Mouse (Mus musculus) forelimb bud, embryonic 11.5 days (tissue): ENCODE measurements around the gene Cfap54.

Experiments
- DNase-seq: peaks from one replicate; pipeline ENCODE4 v3.0.0-alpha.2; 2012; ENCODE audit warnings: low read depth, low spot score

Gene Cfap54

DNA sequence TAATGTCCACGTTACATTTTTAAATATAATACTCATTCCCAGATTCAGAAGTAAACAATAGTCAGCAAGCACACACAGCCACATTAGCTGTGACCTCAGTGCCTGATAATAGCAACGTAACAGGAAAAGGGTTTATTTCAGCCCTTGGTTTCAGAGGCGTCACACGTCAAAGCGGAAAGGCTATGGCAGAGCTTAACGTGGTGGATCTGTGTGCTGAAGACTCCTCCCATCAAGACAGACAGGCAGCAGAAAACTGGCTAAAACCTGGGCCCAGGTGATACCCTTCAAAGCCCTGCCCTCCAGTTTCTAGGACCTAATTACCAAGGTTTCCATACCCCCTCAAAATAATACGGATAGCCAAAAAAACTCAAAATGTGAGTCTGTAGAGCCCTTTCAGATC is 16.0 kb upstream of the Cfap54 start:
- DNase-seq = no peak

DNA sequence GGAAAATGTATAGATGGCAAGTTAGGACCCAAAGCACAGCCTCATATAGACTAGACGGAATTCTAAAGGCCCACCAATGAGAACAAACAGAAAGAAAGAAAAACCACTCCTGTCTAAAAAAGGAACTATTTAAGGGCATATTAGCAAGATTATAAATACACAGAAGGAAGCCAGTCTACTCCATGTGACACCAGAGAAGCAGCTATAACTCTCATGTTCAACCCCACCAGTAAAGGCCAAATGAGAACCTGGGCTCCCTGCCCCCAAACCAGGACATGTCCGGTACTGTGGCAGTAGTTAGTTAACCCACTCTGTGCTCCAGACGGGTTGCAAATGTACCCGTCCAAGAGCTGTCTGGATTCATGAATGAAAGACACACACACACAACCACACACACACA is 14.4 kb upstream of the Cfap54 start:
- no peak for DNase-seq

DNA sequence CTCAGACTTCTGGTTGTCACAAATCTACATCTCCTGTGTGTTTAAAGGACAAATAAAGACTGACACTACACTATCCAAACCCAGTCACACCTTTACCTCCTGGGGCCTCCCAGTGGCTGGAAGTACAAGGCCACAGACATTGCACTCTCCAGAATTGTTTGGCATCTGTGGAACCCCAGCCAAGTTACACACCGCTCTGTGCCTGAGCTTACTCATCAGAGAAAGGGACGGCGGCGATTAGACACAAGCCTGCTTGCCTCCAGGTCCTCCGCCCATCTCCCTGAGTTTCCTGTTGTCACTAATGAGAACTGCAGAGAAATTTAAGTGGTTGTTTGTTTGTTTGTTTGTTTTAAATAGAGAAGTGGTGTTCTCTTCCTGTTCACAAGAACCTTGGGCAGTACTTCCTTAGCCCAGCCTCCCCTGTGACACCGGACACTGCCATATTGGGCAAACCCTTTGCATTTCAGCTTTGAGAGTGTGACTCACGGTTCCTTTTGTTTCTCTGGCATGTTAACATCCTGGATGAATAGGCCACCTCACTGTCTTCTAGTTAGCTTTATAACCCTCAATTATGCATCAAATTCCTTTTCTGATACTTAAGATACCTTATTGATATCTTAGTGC is 13.7 kb upstream of the Cfap54 start:
- DNase-seq = no peak

DNA sequence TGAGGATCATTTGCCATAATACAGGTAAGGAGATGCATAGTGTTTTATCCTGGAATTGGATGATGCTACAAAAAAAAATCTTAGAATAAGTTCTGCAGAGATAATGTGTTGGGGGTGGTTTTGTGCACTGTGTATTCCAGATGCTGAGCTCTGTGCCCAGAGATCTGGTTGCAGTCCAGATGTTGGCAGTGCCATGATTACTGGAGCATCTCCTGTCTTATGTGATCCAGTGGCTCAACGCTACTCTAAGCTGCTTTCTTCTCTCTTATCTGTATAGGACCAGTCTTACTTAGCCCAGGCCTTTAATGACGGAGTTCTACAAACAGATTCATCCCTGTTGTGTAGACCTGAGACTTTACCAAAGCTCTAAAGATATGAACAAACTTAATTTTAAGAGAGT is 10.5 kb upstream of the Cfap54 start:
- no peak for DNase-seq

DNA sequence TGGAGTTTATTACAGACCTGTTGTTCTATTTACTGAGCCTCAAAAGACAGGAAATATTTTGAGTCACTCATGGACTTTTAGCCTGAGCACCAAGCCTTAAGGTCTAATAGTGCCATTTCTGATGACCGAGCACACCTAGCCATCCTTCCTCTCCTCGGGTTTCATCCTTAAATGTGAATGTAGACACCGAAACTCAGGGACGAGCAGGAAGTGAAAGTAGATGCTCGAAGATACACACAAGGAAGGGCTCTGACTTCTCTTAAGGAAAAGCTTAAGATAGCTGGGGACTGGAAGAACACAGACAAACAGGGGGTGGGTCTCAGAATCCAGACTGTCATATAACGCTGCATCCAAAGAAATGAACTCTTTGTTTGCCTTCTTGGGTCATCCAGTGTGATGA is 8.8 kb upstream of the Cfap54 start:
- DNase-seq = no peak

DNA sequence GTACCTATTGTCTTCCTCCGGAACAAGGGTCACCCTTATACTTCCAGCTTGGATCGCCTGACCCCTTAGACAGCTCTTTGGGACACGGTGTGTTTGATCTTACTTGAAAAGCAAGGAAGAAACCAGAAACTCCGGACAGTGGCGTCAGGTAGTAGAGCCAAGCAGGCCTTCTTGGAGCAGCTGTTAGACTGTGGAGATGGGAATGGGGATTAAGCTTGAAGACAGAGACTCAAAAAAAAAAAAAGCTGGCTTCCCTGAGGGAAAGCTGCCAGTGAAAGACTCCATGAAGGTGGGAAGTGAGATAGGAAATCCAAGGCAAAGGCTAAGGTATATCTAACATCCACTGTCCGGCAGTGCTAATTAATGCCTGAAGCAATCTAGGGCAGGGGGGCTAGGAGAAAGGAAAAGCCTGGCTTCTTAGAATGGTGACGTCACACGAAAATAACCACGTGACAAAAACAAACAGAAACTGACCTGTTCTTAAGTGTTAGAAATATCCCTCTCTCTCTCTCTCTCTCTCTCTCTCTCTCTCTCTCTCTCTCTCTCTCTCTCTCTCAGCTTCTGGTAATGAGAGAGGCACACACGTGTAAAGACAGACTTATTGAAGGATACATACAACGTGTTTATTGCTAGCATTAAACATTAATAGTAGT is 7.1 kb upstream of the Cfap54 start:
- no peak for DNase-seq

DNA sequence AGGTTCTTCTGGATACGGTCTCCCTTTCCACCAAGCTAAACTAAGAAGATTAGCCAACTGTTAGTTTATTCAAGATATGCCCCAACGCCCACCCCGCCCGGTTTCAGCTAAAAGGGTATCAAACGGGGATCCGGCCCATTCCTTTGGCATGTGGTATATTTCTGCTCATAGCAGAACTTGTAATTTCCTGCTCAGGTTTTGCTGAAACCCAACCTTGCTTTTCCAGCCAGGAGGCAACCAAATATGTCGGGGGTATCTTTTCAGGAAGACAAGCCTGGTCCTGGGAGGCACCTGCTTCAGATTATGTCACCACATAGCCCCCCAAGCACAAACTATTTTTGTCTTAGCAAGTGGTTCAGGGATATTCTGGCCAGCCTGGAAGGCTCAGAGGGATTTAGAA is 6.1 kb upstream of the Cfap54 start:
- no peak for DNase-seq

DNA sequence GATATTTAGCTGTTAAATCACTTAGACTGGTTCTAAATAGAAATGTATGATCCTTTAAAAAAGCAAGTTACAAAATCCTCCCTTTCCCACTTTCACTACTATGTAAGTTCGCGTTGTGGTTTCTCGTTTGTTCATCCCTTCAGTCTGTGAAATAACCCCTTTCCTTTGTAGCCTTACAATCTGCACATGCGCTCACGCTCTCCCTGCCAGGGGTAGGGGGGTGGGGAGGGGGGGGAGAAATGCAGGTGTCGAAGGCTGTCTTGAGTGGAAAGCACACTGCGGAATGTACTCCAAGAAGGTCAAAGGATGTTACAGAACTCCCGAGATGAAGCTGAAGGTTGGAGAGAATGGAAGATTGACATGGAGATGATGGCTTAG is 2.5 kb upstream of the Cfap54 start:
- no peak for DNase-seq

DNA sequence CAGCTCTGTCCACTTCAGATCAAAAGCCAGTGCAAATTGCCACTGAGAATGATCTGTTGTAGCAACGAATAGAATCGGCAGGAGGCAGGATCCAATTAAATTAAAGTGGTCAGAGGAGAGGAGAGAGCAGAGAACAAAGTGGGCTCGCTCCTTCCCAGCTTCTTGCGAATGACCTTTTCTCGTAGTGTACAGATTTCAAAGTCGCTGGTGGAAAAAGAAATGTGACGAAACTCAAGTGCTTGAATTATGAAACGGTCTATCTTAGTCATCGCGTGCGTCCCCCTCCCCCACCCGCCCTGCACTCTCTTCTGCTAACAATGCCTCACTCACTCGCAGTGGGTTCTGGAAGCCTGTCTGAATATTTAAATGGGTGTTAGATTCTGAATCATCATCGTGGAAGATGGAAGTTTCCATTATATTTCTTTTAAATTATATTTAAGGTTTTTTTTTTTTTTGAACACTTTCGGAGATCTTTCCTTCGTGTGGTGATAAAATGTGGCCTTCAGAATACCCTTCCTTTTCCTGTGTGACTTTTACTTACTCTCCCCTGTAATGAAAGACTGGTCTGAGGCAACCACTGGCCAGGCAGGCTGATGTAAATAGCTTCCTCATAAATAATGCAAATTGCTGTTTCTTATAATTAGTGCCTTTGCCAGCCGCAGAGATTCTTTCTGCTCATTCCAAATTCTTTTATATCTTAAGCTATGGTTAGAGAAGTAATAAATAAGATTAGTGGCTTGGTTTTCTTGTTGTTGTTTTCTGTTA is 2.0 kb upstream of the Cfap54 start:
- no peak for DNase-seq

DNA sequence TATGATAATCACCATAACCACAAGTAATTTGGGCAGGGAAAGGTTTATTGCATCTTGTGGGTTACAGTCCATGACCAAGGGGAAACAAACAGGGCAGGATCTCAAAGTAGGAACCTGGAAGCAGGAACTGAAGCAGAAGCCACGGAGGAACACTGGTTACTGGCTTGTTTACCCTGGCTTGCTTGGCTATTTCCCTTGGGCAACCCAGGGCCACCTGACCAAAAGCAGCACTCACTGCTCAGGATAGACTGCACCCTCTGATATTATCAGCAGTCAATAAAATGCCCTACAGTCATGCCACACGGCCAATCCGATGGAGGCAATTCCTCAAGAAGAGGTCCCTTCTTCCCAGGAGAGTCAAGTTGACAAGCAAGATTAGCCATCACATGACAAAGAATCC is 1.9 kb downstream of the Cfap54 start:
- no peak for DNase-seq

DNA sequence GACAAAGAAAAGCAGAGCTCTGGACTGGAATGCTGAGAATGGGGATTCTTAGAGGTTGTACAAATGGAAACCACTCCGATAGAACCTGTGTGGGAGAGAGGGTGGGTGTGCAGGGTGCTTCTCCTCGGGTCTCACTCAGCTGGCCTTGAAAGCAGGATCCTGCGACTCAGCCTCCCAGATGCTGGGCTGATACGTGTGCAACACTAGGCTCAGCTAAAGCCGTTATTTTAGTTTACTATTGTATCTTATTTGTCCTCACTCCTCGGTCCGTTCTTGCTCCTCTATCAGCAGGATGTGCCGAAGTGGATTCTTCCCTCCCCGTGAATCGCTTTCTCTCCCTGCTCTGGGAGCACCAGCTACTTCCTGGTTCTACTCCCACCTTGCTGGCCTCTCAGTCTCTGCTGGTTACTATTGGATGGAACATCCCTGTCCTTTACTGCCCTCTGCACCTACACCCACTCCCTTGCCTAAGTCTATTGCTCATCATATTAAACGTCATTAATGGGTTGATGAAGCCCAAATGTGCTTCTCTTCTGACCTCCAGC is 3.4 kb downstream of the Cfap54 start:
- no peak for DNase-seq

DNA sequence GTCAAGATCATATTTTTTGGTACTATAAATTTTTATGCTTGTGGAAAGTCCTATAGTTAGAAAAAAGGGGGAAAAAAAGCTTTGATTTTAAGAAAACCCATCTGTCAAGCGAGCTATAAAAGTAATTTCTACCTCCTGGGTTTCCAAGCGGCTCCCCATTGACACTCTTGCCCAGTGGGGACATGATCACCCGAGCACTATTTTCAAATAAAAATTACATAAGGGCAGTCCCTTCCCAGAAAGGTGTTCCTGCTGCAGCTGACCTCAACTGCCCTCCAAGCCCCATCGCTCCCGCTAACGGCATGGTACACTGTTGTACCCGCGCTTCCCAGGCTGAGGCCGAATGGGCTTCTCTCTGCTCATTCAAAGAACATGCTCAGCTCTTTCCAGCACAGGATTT is 5.0 kb downstream of the Cfap54 start:
- no peak for DNase-seq

DNA sequence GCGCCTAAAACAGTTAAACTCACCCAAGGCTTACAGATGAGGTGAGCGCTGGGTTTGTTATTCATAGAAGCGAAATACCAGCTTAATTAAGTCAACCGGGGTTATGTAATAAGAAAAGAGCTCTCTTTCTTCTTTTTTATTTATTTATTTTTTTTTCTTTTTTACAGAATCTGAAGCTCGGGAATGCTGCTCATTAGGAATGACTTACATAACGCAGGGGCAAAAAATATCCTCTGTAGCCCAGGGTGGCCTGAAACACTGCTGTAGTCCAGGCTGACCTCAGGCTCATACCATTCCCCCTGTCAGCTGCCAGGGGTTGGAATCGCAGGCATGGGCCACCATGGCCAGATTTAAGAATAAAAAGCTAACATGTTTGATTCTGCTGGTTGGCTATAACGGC is 5.6 kb downstream of the Cfap54 start:
- no peak for DNase-seq

DNA sequence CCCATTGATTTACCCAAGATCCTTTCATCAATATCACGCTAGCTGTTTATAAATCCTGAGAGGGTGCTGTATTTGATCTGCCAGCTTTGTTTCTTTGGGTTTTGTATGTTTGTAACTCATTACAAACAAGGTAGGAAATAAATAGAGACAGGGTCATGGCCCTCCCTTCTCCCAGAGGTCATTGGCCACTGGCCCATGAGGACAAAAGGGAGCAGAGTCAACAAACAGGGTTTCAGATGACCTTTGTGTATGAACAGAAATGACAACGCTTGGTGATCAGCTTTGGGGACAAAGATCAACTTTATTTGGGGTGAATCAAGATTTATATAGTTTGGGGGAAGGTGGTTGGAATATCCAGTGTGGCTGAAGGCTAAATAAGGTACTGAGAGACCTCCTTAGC is 8.6 kb downstream of the Cfap54 start:
- no peak for DNase-seq

DNA sequence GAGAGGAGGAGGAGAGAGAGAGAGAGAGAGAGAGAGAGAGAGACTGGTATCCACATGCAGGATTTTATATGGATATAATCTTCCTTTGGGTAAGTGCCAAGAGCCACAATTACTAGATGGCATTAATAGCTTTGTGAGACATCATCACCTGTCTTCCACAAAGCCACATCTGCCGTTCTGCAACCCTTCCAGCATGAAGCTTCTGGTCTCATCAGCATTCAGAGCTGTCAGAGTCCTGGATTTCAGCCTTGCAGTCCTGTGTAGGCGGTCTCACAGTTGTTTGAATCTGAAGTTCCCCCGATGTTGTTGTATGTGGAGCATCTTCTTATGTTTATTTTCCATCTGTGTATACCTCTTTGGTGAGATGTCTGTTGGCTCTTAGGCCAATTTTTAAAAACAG is 9.7 kb downstream of the Cfap54 start:
- DNase-seq = no peak

DNA sequence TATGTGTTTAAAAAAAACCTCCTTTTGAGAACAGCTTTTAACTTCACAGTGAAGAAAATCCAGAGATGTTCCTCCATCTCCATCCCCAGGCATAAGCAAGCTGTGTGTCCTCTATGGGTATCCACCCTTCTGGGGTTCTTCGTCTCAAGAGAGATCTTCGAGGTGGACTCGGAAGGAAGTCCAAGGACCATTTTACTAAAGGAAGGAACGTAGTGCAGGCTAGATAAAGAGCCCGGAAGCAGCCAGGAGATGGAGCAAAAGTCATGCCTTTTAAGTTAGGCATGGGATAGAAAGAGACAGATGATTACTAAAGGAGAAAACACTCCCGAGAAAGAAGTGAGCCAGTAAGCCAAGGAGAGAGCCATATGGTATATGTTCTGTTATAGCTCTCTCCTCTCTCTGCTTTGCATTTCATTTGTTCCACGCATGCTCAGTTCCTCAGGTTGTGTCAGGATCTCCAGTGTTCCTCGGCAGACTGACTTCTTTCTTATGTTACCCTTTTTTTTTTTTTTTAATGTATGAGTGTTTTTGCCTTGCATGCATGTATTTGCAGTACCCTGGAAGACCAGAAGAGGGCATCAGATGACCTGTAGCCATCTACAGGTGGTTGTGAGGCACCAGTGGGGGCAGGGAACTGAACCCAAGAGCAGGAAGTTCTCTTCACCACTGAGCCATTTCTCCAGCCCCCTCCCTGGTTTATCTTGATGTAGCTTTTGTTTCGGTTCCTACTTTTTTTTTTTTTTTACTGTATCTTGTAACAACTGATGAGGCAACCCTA is 11.1 kb downstream of the Cfap54 start:
- DNase-seq = peak; percentile 34

DNA sequence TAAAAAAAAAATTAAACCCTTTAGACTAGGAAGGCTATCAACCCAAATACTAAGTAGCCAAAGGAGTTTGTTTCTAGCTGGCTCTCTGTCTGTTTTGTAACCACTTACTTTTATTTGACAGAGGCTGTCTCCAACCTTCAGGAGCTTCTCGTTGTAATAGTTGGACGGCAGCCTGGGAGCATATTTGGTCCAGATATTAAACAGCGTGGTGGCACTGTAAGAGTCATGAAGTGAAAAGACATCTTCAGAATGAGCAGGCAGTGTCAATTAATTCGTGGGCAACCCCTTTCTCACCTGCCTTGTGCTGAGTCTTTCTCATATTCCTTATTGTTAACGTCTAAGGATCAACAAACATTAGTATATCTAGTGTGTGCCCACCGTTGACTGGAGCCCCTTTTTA is 11.7 kb downstream of the Cfap54 start:
- DNase-seq = no peak

DNA sequence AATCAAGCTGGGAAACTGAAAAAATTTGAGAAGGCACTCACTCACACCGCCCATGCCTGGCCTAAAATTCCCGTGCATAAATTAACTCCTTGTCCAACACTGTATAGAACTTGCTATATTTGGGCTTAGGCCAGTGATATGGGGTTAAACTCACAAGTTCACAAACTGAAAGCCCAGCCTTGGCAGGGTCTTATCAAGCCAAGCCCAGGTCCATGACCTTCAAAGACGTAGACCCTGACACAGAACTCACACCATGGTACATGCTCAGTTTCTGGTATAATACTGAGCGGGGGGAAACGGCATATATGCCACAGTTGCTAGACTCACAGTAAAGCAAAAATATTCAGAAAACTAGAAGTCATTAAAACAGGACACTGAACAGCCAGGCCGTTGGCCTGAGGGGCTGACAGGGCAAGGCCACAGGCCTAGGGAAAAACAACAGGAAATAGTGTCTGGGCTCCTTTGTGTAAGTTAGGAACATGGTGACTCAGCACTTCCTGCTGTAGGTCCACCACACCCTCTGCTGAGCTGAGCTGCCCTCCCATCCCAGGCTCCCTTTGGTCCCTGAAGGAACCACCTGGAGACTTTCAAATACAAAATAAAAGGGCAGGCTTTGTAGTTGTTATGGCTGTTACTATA is 12.3 kb downstream of the Cfap54 start:
- no peak for DNase-seq

DNA sequence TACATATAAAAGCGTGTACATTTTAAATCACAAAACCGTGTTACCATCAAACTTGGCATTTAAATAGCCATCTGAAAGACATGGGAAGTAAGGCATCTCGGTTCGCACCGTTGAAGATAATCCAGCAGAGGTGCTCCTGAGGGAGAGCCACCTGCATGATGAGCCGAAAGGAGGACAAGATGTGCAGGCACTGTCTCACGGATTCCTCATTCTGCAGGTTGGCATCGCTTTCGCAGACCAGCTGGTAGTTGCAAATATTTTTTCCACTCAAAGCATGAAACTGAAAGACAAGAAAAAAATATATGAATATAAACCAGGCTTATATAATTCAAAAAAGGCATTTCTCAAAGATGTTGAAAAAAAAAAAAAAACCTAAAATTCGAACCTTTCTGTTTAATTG is 16.4 kb downstream of the Cfap54 start:
- DNase-seq = no peak

DNA sequence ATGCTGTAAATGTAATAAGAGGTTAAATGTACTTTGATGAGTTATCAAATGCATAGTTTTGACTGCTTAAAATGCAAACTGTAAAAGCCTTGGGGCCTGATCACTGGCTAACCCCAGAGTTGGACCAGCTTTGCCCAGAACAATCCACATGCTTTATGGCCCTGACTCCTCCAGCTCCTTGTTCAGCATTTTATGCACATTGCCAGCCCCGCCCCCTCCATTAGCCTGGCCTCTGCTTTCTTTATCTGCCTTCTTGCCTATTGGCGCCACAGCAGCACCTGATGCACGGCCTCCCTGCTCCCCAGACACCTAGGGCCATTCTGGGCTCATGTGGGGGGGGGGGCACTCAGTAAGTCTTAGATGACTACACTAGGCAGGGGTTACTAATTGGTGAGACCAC is 17.8 kb downstream of the Cfap54 start:
- no peak for DNase-seq

DNA sequence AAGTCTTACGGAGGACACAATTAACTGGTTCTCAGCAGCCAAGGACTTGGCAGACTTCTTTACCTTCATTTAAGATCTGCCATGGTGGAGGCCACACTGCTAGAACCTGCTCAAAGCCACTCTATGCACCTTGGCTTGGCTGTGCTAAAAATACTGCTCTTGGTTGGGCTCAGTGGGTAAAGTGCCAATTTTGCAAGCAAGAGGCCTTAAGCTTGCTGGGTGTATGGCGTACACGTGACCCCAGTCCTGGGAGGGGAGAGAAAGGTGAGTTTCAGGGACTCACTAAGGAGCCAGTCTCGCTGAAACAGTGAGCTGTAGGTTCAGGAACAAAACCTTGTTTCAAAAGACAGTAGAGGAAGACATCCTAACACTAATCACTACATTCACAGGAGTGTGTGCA is 19.0 kb downstream of the Cfap54 start:
- DNase-seq = no peak

DNA sequence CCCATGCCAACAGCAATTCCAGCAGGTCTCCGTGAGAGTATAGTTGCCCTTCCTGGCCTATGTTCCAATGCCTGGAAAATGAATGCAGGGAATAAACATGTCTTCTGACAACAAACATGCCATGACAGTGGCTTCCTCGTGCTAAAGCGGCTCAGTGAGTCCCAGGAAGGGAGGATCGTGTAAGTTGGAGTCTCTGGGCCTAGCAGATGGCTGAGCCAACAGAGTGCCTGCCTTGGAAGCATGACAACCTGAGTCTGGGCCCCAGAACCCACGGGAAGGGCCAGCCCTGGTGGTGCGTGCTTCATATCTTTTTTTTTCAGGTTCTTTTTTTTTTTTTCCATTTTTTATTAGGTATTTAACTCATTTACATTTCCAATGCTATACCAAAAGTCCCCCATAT is 27.6 kb downstream of the Cfap54 start:
- DNase-seq = no peak
